Mouse (Mus musculus) kidney, embryonic 16.5 days (tissue): ENCODE measurements at regions not wholly inside any gene's neighbourhood (a gene's known extent, or its start where the extent isn't known, plus 50 kb on each side); places are given as distances from the start of the nearest gene placed in this dataset.

ENCODE experiments used
- ATAC-seq: fragments of 200-750 bp; cut with Nextera tagmentation; 2 replicates; pipeline ENCODE4 v1.8.0; 2017; ENCODE audit warnings: moderate TSS enrichment; ENCODE audit not compliant: low FRiP score, low TSS enrichment
- H3K27ac ChIP-seq: fragments of 300-500 bp; sonication (generic); 2 replicates; pipeline ENCODE4 v1.5.1; 2014; ENCODE audit warnings: low read length
- H3K27me3 ChIP-seq: fragments of 300-500 bp; sonication (generic); 2 replicates; pipeline ENCODE4 v1.6.1; 2014; ENCODE audit warnings: low read length, control low read depth, mixed read lengths; ENCODE audit not compliant: insufficient read depth
- H3K36me3 ChIP-seq: fragments of 300-500 bp; sonication (generic); 2 replicates; pipeline ENCODE4 v1.6.1; 2014; ENCODE audit warnings: low read length, control low read depth, mixed read lengths; ENCODE audit not compliant: insufficient read depth
- H3K4me1 ChIP-seq: fragments of 300-500 bp; sonication (generic); 2 replicates; pipeline ENCODE4 v1.6.1; 2014; ENCODE audit warnings: low read length, control low read depth, mixed read lengths; ENCODE audit not compliant: insufficient read depth
- H3K4me2 ChIP-seq: fragments of 300-500 bp; sonication (generic); replicated peaks from 2 replicates; pipeline ENCODE4 v1.6.1; 2014; ENCODE audit warnings: low read depth, low read length
- H3K4me3 ChIP-seq: fragments of 300-500 bp; sonication (generic); 2 replicates; pipeline ENCODE4 v1.5.1; 2014; ENCODE audit warnings: mild to moderate bottlenecking, low read length
- H3K9ac ChIP-seq: fragments of 300-500 bp; sonication (generic); replicated peaks from 2 replicates; pipeline ENCODE4 v1.6.1; 2014; ENCODE audit warnings: low read length
- H3K9me3 ChIP-seq: fragments of 300-500 bp; sonication (generic); 2 replicates; pipeline ENCODE4 v1.6.1; 2016; ENCODE audit warnings: low read length, control low read depth
- whole genome bisulfite sequencing: fragments of 180-500 bp; shearing (Covaris S2); extraction: QIAGEN DNeasy Blood & Tissue Kit; methylation state at CpG from one replicate; pipeline ENCODE4 v1.1.7; 2014; 5-methylcytosine and 5-hydroxymethylcytosine counted together

GRCm38 (mm10) chr10:38575726-38576125 is 245.9 kb downstream of the Rfpl4b start:
- ATAC-seq = no peak
- no peaks in the 10 kb centered on the region for H3K36me3 ChIP-seq
- no peaks in the 10 kb centered on the region for H3K4me1 ChIP-seq
- H3K4me2 ChIP-seq = no peak overlapping the region
- no peaks in the 10 kb centered on the region for H3K27me3 ChIP-seq
- 78% methylated on average over 1 of the region's 1 CpGs for WGBS
- no peak overlapping the region for H3K9ac ChIP-seq
- no peak overlapping the region for H3K27ac ChIP-seq
- no peaks in the 10 kb centered on the region for H3K9me3 ChIP-seq
- no peak overlapping the region for H3K4me3 ChIP-seq

DNA sequence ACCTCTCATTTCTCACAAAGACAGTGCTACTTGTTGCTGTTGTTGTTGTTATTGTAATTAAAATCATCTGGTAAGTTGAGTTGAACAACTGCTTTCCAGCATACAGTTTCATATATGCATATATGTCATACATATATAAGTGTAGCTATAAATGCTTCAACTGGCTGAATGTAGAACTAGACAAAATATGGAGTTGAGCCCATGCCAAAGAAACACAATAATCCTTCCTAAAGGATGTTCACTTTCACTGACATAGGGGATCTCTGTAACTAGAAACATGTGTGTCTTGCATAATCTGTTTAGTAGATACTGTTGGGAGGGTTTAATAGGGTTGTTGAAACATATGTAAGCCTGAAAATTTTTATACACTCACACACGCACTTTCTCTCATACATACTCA is 247.9 kb downstream of the Rfpl4b start:
- H3K4me1 ChIP-seq = no peaks in the 10 kb centered on the region
- H3K27ac ChIP-seq = no peak overlapping the region
- no peak for ATAC-seq

GRCm38 (mm10) chr10:38573146-38573545 is 248.4 kb downstream of the Rfpl4b start:
- no peaks in the 10 kb centered on the region for H3K9me3 ChIP-seq
- 59% methylated on average over 2 of the region's 2 CpGs for WGBS
- no peak for ATAC-seq
- no peak overlapping the region for H3K9ac ChIP-seq
- H3K36me3 ChIP-seq = no peaks in the 10 kb centered on the region
- no peaks in the 10 kb centered on the region for H3K4me1 ChIP-seq
- no peak overlapping the region for H3K27ac ChIP-seq
- no peak overlapping the region for H3K4me3 ChIP-seq
- no peaks in the 10 kb centered on the region for H3K27me3 ChIP-seq
- H3K4me2 ChIP-seq = no peak overlapping the region

More for the DNA sequence above, 247.9 kb downstream of the Rfpl4b start:
- Histone ChIP-seq H3K36me3 (no peaks in the 10 kb centered on the region), H3K9ac (no peak overlapping the region), H3K4me2 (no peak overlapping the region), H3K27me3 (no peaks in the 10 kb centered on the region), H3K4me3 (no peak overlapping the region), H3K9me3 (no peaks in the 10 kb centered on the region)
- 83% methylated on average over 1 of the region's 1 CpGs for WGBS

- H3K9ac ChIP-seq = no peak overlapping the region
- H3K27ac ChIP-seq = no peak overlapping the region
- no peaks in the 10 kb centered on the region for H3K27me3 ChIP-seq
- no peak for ATAC-seq
- WGBS = 82% methylated on average over 1 of the region's 1 CpGs
- H3K9me3 ChIP-seq = no peaks in the 10 kb centered on the region
- H3K36me3 ChIP-seq = no peaks in the 10 kb centered on the region
- H3K4me3 ChIP-seq = no peak overlapping the region
- H3K4me1 ChIP-seq = no peaks in the 10 kb centered on the region
- H3K4me2 ChIP-seq = no peak overlapping the region
Measured at GRCm38 (mm10) chr10:38567270-38567669, 254.3 kb downstream of the Rfpl4b start.

- 54% methylated on average over 1 of the region's 1 CpGs for WGBS
- H3K4me3 ChIP-seq = no peak overlapping the region
- H3K4me2 ChIP-seq = no peak overlapping the region
- no peaks in the 10 kb centered on the region for H3K4me1 ChIP-seq
- H3K36me3 ChIP-seq = no peaks in the 10 kb centered on the region
- H3K9me3 ChIP-seq = no peaks in the 10 kb centered on the region
- no peak for ATAC-seq
- H3K27me3 ChIP-seq = no peaks in the 10 kb centered on the region
- H3K9ac ChIP-seq = no peak overlapping the region
- H3K27ac ChIP-seq = no peak overlapping the region
Measured at GRCm38 (mm10) chr10:38566361-38566760, 255.2 kb downstream of the Rfpl4b start.

DNA sequence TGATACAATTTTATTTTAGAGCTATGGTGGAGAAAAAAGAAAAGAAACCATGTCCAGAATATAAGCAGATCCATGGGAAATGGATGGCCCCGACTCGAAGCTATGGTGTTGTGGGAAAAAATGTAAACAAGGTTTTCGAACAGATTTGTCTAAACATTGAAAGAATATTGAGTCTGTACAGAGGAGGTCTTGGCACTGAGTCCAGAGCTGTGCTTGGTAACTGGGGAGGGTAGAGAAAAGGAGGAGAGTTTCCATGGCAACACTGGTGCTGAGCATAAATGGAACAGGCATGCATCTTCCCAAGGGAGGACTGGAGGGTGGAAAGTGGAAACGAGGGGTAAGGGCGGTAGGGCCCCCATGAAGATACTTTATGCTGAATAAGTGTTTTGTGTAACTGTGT is 266.5 kb downstream of the Rfpl4b start:
- WGBS = 56% methylated on average over 5 of the region's 5 CpGs
- no peak for ATAC-seq
- Histone ChIP-seq H3K4me2 (no peak overlapping the region), H3K4me1 (no peaks in the 10 kb centered on the region), H3K9ac (no peak overlapping the region), H3K9me3 (no peaks in the 10 kb centered on the region), H3K27ac (no peak overlapping the region), H3K4me3 (no peak overlapping the region), H3K36me3 (no peaks in the 10 kb centered on the region), H3K27me3 (no peaks in the 10 kb centered on the region)

DNA sequence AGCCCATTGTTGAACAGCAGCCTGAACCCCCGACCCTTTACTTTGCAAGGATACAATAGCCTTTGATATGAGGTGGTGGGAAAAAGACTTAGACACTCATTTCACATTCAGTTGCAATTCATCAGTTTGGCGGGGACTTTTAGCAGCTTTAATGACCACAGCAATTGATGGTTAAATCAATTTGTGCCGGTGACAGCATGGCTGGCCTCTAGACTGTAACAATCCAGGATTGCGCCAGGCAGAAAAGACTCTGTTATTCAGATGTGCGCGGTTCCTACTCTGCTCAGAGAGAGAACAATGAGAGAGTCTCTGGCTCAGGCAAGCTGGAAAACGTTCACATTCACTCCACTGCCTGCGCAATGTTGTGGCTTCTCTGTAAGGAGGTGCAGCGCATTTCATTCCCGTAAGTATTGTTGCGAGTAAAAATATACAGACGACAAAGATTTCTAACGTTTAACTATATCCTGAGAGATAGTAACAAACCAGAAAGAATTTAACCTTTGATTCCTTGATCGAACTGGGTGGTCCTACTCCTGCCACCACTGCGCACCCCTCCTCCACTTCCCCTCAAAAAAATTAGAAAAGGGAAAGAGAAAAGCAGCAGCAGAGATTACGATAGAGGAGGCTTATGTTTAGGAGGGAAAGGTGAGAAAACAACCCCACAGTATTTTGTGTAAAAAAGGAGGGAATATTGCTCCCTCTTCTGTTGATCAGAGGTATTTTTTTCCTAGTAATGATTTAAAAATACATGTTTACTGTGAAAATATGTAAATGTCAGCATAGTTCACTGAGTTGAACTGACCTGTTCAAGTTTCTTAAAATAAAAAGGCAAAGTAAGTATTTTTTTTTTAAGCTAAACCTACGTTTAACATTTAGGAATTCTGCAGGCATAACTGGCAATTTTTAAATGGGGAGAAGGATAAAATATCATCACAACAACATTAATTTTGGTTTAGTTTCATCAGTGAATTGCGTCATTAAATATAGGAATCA is 267.6 kb downstream of the Rfpl4b start:
- H3K27me3 ChIP-seq = no peaks in the 10 kb centered on the region
- no peaks in the 10 kb centered on the region for H3K4me1 ChIP-seq
- no peaks in the 10 kb centered on the region for H3K9me3 ChIP-seq
- H3K9ac ChIP-seq = peak overlapping the region; percentile 32
- H3K36me3 ChIP-seq = no peaks in the 10 kb centered on the region
- peak; percentile 70; the same call in 1 of the 2 replicates for ATAC-seq
- H3K4me3 ChIP-seq = peak overlapping the region; percentile 35
- H3K27ac ChIP-seq = peak overlapping the region; percentile 38; the same call in 1 of the 2 replicates
- WGBS = 17% methylated on average over 18 of the region's 18 CpGs
- peak overlapping the region; percentile 64 for H3K4me2 ChIP-seq

DNA sequence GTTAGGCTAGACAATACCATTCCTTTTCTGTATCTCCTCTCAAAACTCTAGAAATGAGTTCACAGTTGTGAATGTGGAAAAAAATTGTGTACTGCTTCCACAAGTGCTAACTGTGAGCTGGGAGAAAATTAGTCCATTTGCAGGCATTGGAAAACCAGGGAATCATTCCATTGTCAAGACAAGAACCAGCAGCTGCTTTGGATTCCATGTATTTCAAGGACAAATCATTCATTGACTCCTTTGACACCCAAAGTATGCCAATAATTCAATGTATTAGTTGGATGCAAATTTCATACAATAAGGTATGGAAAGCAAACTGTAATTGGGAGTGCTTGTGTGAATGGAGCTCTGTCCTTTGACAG is 268.3 kb downstream of the Rfpl4b start:
- Histone ChIP-seq H3K4me2 (peak overlapping the region; percentile 64), H3K36me3 (no peaks in the 10 kb centered on the region), H3K27ac (no peak overlapping the region), H3K4me1 (no peaks in the 10 kb centered on the region), H3K9ac (peak overlapping the region; percentile 32), H3K27me3 (no peaks in the 10 kb centered on the region), H3K4me3 (peak overlapping the region; percentile 35; the same call in 1 of the 2 replicates), H3K9me3 (no peaks in the 10 kb centered on the region)
- ATAC-seq = no peak

GRCm38 (mm10) chr10:38552350-38553076 is 269.1 kb downstream of the Rfpl4b start:
- no peaks in the 10 kb centered on the region for H3K9me3 ChIP-seq
- no peak for ATAC-seq
- H3K4me2 ChIP-seq = no peak overlapping the region
- H3K27ac ChIP-seq = no peak overlapping the region
- no peaks in the 10 kb centered on the region for H3K27me3 ChIP-seq
- 83% methylated on average over 5 of the region's 5 CpGs for WGBS
- no peak overlapping the region for H3K9ac ChIP-seq
- no peaks in the 10 kb centered on the region for H3K4me1 ChIP-seq
- no peaks in the 10 kb centered on the region for H3K36me3 ChIP-seq
- no peak overlapping the region for H3K4me3 ChIP-seq

DNA sequence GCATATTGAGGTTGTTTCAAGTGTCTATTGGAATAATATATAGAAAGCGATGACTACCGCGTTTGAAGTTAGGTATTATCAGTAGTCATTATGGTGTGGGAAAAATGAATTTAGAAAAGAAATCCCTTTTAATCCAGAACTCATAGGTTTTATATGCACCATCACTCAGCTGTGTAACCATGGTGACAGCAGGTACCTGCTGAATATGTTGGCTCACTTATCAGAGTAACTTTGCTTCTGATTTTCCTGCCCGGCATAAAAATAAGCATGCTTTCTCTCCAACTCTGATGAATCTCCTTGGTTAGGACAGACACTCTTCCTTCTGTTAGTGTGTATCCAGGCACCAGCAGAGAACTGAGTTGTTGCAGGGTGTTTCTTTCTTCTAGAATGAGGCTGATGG is 281.5 kb downstream of the Rfpl4b start:
- 94% methylated on average over 4 of the region's 4 CpGs for WGBS
- no peak overlapping the region for H3K27ac ChIP-seq
- no peaks in the 10 kb centered on the region for H3K27me3 ChIP-seq
- H3K36me3 ChIP-seq = no peaks in the 10 kb centered on the region
- no peaks in the 10 kb centered on the region for H3K4me1 ChIP-seq
- no peak overlapping the region for H3K9ac ChIP-seq
- no peak for ATAC-seq
- no peak overlapping the region for H3K4me2 ChIP-seq
- H3K9me3 ChIP-seq = no peaks in the 10 kb centered on the region
- no peak overlapping the region for H3K4me3 ChIP-seq
